Mouse (Mus musculus): ENCODE results near the gene Neurl3.

Gene Neurl3

DNA sequence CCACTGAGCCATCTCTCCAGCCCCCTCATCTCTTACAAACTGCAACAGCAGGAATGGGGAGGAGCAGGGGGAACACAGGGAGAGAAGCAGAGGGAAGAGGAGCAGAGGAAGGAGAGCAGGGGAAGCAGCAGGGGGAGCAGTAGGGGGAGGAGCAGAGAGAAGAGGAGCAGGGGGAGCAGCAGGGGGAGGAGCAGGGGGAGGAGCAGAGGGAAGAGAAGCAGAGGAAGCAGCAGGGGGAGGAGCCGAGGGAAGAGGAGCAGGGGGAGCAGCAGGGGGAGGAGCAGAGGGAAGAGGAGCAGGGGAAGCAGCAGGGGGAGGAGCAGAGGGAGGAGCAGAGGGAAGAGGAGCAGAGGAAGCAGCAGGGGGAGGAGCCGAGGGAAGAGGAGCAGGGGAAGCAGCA is 15.8 kb downstream of the Neurl3 start:
- no peak for DNase-seq (ENCODE audit: low spot score)

DNA sequence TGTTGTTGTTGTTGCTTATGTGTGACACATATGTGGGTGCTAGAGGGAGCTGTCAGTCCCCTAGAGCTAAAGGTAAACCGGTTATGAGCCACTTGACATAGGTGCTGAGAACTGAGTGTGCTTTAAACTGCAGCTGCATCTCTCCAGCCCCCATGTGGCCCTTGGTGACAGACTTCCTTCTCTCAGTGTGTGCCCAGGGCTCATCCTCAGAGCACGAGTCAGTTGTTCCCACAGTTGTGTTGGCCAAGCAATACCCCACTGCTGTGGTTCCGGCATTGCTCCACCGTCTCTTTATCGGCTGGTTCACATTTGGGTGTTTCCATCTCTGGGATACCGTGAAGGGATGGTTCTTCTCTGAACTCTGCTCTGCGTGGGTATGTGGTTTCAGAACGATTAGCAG is 17.2 kb downstream of the Neurl3 start:
- DNase-seq (ENCODE audit: low spot score): no peak

DNA sequence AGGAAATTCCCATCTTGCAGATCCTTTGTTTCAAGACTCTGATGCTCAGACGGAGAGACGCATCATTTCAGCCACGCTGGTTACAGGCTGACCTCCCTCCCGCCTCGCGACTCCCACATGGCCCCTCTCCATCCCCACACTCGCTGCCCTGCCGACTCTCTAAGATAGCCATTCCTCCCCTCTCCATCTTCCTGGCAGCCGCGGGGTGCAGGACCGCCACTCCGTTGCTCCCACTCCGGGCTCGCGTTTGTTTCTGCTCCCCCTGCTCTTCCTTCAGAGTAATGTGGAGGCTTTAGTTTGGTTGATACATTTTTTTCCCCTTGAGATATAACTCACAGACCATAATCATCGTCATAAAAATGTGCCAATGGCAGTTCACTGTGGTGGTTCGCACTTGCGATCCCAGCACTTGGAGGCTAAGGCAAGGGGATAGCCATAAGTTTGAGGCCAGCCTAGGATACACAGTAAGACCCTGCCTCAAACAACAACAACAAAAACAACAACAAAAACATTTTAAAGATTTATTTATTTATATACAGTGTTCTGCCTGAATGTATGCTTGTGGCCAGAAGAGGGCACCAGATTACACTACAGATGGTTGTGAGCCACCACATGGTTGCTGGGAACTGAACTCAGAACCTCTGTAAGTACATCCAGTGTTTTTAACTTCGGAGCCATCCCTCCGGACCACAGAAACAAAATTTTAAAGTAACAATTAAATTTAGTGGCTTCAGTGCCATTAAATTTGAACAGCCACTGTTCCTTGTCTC is 18.4 kb downstream of the Neurl3 start:
- no peak for DNase-seq (ENCODE audit: low spot score)

DNA sequence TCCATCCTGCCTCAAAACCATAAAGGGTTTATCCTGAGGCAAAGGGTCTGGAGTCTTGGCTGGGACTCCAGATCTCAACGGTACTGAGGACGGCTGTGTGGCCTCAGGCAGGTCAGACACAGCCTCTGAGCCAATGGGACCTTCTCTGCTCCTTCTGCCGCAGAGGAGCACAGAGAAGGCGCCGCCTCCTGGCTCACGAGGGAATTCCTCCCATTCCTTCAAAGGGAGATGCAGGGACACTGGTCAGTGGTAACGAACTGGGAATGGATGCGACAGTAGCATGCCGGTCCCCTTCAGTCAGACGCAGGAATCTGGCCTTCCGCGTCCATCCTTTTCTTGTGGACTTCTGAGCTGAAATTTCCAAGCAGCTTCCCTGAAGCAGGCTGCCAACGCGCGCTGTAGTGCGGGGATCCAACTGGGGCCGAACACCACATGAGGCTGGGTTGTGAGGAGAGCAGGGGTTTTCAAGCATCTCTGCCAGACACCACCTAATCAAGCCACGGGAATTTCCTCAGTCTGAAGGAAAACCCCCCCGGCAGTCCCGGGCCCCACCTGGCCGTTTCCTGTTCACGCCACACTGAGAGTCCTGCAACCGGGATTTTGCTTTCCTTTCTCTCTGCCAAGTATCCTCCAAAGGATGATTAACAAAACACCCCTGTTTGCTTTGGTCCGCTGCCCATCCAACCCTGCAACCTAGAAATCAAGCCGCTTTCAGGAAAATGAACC is 19.7 kb downstream of the Neurl3 start:
- DNase-seq (ENCODE audit: low spot score): no peak

DNA sequence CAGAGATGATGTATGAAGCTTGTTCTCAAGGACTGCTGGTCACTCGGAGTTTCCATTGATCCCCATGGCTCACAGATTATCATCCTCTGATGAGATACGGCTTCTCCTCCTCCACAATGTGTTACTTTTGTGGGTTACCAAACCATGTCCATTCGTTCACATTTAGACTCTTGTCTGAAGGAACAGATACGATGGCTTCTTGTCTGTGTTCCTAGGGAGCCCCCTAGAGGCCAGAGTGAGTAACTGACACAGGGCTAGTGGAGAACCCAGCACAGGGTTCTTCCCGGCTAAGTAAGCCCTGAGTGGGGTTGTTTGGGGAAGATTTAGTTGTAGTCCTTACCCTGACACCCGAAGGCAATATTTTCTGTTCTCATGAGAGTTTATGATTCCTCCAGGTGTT is 21.7 kb downstream of the Neurl3 start:
- DNase-seq (ENCODE audit: low spot score): peak; percentile 78

DNA sequence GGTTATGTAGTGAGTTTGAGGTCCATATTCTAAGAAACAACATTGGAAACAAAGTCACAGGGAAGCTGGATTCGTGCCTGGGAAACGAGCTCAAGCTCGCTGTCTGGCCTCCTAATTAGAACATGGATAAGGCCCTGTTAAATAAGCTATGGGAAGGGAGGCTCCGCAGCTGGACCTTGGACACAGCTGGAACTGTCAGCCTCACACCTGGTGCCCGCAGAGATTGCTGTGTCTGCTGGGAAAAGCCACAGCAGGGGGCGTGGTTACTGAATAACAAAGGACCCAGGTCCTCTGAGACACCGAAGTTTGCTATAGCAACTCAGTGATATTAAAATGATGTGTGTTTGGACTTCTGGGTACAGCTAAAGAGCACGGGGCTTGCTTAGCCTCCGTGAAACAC is 23.1 kb downstream of the Neurl3 start:
- DNase-seq (ENCODE audit: low spot score): no peak

DNA sequence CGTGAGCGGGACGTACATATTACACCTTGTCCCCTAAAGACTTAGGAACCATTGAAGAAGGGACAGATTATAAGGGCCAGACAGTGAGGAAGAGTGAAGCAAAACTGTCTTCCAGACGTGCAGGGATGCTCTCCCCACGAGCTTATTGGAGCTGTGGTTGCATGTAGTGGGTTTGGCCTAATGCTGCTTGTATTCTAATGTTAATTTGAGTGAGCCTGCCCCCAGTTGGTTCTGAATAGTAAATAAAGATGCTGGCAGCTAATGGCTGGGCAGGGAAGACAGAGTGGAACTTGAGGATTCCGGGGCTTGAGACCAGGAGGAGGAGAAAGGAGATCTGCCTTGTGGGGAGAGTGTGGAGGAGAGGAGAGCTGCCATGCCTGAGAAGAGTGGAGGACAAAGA is 27.8 kb downstream of the Neurl3 start:
- no peak for DNase-seq (ENCODE audit: low spot score)

DNA sequence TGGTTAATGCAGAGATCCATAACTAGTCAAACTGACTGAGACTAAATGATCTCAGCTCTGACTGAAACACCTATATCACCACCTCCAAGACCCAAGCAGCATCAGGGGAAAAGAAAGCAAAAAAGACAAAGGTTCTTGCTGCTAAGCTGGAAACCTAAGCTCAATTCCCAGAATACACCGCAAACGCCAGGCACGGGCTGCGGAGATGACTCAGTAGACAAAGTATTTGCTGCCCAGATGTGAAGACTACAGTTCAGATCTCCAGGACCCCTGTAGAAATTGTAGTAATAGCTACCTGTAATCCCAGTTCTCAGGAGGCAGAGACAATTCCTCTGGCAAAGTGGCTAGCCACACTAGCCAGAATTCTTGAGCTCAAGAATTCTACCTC is 29.7 kb downstream of the Neurl3 start:
- DNase-seq (ENCODE audit: low spot score): no peak

DNA sequence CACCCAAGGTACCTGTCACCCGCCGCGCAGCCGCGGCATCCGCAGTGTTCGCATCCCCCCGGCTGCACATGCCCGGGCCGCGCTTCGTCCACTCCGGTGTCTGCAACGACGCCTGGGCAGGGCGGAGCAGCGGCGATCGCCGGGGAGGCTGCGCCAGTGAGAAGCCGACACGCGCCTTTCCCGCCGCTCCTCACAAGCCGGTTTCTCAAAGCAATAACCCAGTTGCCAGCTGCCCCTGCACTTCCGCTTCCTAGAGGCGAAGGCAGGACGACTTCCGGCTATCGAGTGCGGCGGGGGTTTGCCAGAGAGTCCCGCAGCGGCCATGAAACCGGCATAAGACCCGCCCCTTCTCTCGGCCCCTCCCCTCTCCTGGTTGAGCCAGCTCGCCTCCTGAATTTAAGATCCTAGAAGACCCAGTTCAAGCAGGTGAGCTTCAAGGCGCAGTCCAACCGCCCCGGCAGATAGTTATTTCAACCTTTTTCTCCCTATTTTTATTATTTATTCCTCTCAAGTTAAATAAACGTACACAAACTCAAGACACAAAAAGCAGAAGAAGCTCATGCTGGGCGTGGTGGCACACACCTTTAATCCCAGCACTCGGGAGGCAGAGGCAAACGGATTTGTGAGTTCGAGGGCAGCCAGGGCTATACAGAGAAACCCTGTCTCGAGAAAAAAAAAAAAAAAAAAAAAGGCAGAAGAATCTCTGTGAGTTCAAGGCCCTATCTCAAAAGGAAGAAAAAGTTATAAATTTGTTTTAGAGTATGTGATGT is 30.2 kb downstream of the Neurl3 start, which contains the start of gene Uggt1:
Gene Uggt1, minus strand, starts transcription at position 663 of the 770 bp plus-strand sequence.
- peak; percentile 91 for DNase-seq (ENCODE audit: low spot score)

DNA sequence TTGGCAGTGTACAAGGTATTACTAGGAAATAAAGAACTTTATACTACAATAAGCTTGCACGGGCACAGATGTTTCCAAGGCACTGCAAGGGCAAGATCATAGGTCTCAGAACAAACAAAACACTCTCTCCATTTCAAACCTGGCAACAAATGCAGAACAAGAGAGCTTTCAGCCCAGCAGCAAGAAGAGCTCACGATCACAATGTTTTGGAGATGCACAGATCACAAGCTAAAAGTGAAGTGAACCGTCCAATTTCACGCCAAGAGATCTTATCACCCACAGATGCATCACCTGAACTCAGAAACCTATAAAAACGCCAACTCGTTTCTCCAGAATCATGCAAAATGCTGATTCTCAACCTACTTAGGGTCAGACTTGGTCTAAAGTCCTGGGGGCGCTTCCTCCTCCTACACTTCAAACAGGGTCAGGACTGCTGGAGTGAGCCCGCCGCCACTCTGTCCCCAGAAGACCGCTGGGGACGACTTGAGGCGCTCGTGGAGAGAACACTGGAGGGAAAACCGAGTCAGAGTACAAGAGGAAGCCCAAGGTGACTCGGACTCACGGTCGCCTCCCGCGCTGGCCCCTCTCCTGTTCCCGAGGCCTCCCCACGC is 30.9 kb downstream of the Neurl3 start:
- peak; percentile 34 for DNase-seq (ENCODE audit: low spot score)

DNA sequence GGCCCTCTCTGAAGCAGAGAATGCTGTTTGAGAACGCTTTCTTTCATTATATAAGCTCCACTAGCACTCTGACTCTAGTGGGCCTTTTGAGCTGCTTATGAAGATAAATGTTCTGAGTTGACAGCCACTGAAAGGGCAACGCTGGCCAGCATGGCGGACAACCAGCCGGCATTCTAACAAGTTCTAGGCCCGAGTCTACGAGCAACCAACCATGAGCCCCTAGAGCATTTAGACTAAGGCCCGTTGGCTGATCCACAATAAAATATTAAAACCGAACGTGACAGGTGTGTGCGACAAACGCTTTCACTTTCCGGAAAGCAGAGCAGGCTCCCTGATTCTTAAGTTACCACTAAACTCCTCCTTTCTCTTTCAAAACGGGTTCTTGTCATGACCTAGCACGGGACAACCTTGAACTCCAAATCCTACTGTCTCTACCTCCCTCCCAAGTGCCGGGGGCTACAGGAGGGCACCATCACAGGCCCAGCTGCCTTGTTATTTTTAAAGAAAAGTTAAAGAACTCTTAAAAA is 32.5 kb downstream of the Neurl3 start:
- DNase-seq (ENCODE audit: low spot score): no peak

DNA sequence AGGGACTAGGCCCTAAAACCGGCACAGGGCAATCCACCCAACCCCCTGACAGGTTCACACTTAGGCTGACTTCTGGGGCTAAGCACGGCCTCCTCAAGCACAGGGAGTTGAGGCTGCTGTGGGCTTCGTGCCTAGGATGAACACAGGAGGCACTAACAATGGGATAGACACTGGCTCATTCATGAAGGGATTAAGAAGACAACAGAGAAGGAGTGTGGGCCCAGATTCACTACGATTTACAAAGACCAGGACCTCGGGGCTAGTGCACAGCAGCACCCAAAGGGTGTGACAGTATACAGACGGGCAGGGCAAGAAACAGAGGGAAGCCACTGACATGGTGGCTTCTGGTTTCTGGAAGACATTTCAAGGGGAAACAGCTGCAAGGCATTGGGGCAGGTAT is 34.3 kb downstream of the Neurl3 start:
- DNase-seq (ENCODE audit: low spot score): no peak

DNA sequence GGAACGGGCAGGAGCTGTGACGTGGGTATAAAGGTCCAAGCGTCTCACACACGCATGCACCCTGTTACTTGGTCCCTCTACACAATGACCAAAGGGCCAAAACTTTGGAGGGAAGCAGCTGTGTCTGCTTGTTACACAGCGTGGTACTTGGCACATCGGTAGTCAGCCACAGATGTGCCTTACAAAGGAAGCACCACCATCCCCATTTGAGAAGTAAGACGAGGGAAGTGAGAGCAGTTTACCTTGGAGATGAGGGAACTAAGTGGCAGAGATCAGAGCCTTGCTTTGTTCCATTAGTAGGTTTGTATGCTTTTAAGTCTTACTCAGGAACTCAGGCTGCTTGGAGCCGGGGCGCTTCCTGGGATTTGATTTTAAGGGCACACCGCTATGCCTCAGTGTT is 35.1 kb downstream of the Neurl3 start:
- DNase-seq (ENCODE audit: low spot score): no peak

DNA sequence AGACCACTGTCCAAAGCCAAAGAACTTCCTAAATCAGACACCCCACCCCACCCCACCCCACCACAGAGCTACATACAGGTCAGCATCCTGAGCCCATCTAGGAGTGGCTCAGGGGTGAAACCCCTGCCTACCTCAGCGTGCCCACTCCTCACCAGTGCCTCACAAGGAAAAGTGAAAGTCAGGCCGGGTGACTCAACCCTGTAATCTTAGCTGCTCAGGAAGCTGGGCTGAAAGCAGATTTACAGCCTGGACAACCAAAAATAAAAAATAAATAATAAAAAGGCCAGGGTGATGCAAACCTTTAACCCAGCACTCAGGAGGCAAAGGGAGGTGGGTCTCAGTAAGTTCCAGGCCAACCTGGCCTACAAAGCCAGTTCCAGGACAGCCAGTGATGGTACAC is 38.6 kb downstream of the Neurl3 start:
- no peak for DNase-seq (ENCODE audit: low spot score)

DNA sequence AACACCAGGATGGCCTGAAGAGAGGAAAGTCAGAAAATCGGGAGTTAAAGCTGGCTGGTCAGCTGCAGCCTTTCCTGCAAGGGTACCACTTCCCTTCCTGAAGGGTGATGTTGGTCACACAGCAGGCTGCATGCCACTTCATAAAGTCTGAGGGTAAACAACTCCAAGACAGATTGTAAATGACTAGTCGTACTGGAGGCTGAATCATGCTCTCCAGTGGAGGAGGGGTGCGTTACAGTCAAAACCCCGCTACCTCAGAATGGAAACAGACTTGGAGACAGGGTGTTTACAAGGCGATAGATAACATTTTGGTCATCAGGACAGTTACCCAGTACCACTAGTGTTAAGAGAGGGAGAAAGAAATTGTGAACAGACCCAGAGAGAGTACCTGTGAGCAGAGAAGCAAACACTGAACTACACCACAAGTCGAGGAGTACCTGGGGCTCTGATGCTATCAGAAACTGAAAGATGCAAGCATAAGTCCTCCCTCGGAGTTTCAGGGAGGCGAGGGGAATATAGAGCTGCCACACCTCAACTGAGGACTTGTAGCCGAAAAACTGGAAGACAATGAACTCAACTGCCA is 39.3 kb downstream of the Neurl3 start:
- no peak for DNase-seq (ENCODE audit: low spot score)

DNA sequence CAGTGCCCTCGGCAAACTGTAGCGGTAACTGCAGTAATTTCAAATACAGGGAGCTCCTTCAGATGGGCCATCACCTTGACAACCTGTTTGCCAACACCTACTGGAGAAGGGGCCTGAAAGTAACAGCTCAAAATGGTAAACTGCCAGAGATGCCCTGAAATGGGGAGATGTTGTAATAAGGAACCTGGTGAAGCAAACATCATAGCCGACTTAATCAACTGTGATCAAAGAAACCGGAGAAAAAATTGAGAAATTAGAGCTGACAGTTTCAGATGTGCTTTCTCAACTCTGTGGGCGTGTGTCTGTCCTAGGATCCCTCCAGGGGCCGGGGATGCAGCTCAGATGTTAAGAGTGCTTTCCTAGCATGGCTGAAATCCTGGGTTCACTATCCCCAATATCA is 41.3 kb downstream of the Neurl3 start:
- no peak for DNase-seq (ENCODE audit: low spot score)

DNA sequence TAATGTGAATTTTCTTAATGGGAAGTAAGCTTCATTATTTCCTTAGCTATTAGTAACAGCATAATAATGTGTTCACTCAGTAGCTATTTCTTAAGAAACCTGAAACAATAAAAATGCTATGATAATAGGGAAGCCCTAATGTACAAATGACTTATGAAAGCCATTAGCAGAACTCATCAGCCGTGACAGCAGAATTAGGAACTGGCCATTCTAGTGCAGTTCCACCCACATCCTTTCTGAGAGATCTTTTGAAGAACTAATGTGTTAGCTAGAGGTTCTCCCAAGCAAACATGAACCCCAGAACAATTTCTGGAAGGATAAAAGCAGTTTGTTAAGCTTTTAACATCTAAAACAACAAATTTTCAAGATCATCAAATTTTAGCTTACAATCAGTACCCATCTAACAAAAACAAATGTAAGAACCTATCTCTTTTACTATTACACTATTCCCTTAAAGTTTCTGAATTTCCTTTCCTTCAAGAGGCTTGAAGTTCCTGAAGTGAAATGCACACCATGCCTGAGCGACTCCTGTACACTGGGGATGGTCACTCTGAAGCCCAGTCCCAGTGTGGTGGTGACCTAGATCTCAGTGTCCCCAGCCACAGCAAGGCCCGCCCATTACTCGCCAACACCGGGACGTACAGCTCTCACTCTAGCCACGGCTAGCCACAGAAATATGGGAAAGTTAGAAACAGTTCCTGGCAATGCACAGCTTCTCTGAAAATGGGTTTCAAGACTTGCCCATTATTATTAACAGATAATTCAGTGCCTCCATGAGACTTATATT is 43.4 kb downstream of the Neurl3 start:
- DNase-seq (ENCODE audit: low spot score): no peak

DNA sequence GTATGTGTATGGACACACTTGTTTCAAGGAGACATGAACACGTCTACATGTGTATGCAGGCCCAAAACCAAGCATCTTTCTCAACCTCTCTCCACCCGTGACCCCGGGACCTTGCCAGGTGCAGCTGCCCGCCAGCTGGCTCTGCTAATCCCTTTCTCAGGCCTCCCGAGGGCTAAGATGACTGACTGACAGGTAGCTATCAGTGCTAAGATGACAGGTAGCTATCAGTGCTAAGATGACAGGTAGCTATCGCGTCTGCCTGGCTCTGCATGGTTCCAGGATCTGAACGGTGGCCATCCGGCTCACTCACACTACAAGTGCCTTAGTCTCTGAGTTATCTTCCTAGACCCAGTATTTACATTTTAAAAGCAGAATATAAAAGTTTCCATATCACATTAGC is 46.0 kb downstream of the Neurl3 start:
- DNase-seq (ENCODE audit: low spot score): no peak

DNA sequence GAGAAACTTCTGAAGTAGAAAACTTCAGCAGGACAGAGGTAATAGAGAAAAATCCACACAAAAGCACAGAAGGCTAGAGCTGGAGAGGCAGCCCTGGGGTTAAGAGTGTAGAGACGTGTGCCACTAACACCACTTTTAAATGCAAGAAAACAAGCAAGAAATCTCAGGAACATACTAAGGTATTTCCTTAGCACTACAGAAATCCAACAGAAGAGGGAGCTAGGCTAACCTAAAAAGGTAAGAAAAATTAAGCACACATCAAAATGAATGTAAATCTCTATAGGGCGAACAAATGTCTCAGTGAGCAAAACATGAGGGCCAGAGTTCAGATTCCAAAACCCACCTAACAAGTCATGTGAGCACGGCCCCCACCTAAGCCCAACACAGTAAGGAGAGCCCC is 49.8 kb downstream of the Neurl3 start:
- no peak for DNase-seq (ENCODE audit: low spot score)

All from c-Kit-positive CD71-positive TER-119-positive erythroid progenitor cells, embryonic 14.5 days (primary cell).